Mouse (Mus musculus) cerebellum, adult 11-12 months (tissue): ENCODE results near the gene Hspb1.

Experiments
- DNase-seq: peaks from one replicate; pipeline ENCODE4 v3.0.0; 2022

Gene Hspb1

DNA sequence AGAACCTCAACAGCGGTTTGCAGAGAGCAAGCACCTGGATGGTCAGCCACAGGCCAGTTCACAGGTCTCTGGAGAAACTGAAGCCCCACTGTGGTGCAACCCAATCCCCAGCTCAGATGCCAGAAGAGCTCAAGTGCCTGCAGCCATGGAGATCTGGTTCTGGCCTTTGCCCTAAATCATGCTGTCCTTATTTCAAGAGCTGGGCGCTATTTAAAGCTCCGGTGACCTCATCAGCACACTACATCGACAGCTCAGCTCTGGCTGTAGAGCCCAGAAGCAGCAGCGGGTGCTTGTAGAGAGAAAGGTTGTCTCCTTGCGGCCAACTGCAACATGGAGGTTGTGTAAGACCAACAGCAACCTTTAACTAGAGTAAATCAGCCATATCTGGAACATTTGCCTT lies 26.4 kb downstream of the Hspb1 start:
- peak; percentile 72 for DNase-seq

DNA sequence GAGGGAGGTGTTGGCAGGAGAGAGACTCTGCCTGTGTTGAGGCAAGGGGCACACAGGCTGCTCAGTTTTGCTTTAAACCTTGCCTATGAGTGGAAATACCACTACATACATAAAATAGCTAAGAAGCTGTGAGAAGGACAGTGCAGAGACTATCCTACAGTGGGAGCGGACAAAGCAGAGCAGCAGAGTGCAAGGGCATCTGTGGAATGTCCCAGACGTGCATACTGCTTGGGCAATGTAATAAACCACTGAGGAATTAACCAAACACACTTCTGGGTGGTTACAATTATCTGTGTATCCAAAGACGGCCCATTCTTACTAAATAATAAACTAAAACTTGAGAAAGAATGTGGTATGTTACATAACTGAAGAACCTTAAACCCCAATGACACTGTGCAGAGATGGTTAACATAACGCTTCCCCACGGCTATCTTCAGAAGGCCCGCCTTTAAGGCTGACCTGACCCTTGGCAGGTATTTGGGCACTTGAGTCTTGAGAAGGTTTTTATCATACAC lies 28.4 kb downstream of the Hspb1 start:
- no peak for DNase-seq

- peak; percentile 85 for DNase-seq
Observed at GRCm38 (mm10) chr5:135916601-135917000, 28.9 kb downstream of the Hspb1 start.

GRCm38 (mm10) chr5:135917327-135918058 lies 29.8 kb downstream of the Hspb1 start:
- DNase-seq: no peak

GRCm38 (mm10) chr5:135918059-135918437 lies 30.3 kb downstream of the Hspb1 start:
- DNase-seq: no peak

DNA sequence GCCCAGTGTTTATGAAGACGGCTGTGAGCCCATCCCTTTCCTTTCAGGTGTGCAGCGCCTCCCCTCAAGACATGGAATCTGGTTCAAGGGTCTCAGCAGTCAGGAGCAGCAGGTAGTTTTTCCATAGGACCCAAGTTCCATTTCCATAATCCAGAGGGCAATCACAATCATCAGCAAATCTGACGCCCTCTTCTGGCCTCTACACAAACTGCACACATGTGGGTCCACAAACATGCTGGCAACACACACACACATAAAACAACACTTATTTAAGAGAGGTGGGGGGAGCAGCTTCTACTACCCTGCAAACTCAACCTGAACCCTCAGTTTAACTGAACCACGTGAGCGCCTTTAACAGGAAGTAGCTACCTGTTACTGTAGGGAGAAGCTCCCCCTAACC lies 30.9 kb downstream of the Hspb1 start:
- DNase-seq: no peak

GRCm38 (mm10) chr5:135919902-135920301 lies 32.2 kb downstream of the Hspb1 start:
- no peak for DNase-seq

DNA sequence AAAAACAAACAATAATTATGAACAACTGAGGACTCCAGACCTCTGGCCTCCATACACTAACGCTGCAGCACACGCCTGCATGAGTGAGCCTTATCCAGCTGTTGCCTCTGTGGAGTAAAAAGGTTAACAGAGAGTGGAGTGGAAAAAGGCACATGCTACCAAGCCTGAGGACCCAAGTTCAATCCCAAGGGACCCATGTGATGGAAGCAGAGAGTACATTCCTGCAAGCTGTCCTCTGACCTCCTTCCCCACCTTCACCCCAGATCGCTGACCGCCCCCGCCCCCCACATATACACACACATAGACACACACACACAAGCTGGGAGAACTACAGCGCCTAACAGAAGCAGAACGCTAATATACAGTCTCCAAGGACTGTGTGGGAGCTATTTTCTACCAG lies 36.2 kb downstream of the Hspb1 start:
- DNase-seq: no peak

- DNase-seq: peak; percentile 26
Observed at GRCm38 (mm10) chr5:135929685-135930424, 42.1 kb downstream of the Hspb1 start.

DNA sequence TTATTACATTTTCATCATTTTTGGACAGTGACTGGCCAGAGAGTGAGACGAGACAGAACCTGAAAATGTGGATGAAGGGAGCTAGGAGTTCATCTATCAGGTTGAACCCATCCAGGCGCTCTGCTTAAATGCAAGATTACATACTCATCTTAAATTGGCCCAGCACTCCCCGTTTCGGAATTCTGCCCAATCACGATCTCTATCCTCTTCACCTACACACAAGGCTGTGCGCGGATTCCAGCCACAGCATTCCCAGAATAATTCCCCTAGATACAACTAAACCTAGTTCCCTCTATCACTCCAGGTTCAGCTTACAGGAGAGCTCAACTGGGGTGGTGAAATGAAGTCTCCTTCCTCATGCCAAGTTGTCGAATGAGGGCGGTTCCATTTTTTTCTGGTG lies 43.8 kb downstream of the Hspb1 start:
- peak; percentile 45 for DNase-seq

- peak; percentile 56 for DNase-seq
Observed at GRCm38 (mm10) chr5:135932359-135932758, 44.6 kb downstream of the Hspb1 start.

- DNase-seq: no peak
Observed at GRCm38 (mm10) chr5:135933222-135933899, 45.6 kb downstream of the Hspb1 start.

DNA sequence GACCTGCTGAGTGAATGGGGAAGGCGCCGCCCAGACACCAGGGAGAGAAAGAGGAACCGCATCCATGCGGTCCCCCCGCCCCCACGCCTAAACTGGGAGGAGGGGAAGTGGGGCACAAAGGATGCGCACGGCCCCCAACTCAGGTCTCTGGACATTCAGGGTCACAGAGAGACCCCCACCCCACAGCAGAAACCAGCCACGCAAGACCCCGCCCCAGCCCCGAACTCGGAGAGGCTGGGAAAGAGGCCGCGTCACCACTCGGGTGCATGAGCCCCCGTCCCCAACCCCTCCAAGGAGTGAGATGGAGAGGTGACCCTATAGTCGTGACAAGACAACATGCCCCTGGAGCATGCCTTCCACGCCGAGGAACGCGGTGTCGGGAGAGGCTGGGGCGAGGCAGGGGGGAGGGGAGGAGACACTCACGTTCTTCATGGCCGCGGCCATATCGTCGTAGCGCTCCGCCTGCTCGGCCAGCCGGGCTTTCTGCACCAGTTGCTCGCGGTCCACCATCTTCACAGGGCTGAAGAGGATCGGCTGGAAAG lies 46.3 kb downstream of the Hspb1 start:
- peak; percentile 87 for DNase-seq

GRCm38 (mm10) chr5:135934481-135935175 lies 46.9 kb downstream of the Hspb1 start, which contains the start of gene Ywhag:
Gene Ywhag (minus strand): TSS chr5:135934616.
- DNase-seq: peak; percentile 98

- no peak for DNase-seq
Observed at GRCm38 (mm10) chr5:135935176-135935523, 47.4 kb downstream of the Hspb1 start.

DNA sequence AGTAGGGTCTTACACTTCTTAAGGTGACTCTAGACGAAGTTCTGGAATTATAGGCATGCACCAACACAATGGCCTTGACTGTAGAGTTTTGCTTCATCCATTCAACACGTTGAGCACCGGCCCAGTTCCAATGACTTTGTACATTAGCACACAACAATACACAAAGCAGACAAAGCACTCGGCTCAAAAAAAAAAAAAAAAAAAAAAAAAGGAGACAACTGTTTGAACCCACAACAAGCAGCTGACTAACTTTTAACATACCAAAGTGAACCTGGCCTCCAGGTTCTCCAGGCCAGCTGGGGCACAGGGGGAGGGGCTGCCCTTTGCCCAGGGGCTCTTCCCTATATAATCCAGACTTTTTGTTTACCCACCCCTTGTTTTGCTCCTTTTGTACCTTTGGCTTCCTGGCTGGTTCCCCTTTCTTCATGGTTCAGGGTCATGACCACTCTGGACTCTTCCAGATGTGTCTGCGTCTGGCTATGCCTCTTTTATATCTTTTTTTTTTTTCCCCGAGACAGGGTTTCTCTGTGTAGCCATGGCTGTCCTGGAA lies 48.0 kb downstream of the Hspb1 start:
- peak; percentile 64 for DNase-seq
